Mouse (Mus musculus): ENCODE data around the gene 1600014C23Rik. TPM values are rescaled to one million over a fixed set of nuclear protein-coding genes. Genes with fewer than 3 reads are reported as not detected.

The 1600014C23Rik gene
- polyA plus RNA-seq, 1 experiment from 2014 or later, result not detected

GRCm38 (mm10) chr17:45749100-45749499, 15.5 kb upstream of the 1600014C23Rik start:
- Histone ChIP-seq H3K27me3 (no peaks in the 10 kb centered on the region), H3K36me3 (no peaks in the 10 kb centered on the region), H3K9me3 (no peaks in the 10 kb centered on the region), H3K4me2 (no peak overlapping the region), H3K9ac (no peak overlapping the region), H3K4me3 (no peak overlapping the region), H3K27ac (no peak overlapping the region), H3K4me1 (peaks cover 18% of the 10 kb centered on the region)
- WGBS, result 52% methylated on average over 6 of the region's 6 CpGs
- ATAC-seq (ENCODE audit: insufficient number of reproducible peaks, low FRiP score, low TSS enrichment, low read depth), result no peak

- no peak overlapping the region for H3K27ac ChIP-seq
- H3K4me3 ChIP-seq, result no peak overlapping the region
- H3K27me3 ChIP-seq, result no peaks in the 10 kb centered on the region
- ATAC-seq (ENCODE audit: insufficient number of reproducible peaks, low FRiP score, low TSS enrichment, low read depth), result no peak
- H3K4me1 ChIP-seq, result peaks cover 22% of the 10 kb centered on the region
- no peaks in the 10 kb centered on the region for H3K36me3 ChIP-seq
- no peak overlapping the region for H3K4me2 ChIP-seq
- WGBS, result 62% methylated on average over 16 of the region's 16 CpGs
- H3K9ac ChIP-seq, result no peak overlapping the region
- no peaks in the 10 kb centered on the region for H3K9me3 ChIP-seq
These were observed 14.5 kb upstream of the 1600014C23Rik start for GRCm38 (mm10) chr17:45747858-45748785.

DNA sequence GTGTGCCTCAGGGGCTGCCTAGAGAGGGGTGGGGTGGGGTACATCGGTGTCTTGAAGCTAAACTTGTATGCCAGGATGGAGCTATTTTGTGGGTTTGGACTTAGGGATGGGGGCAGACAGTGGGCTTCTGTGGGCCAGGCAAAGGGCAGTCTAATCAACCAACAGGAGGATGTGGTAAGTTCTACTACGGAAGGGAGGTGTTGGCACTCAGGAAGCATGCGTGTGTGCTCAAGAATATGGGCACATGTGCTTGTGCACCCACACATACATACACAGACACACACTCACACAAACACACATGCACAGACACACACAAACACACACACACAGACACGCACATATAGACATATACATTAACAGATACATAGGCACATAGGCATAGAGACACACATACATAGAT, 13.6 kb upstream of the 1600014C23Rik start:
- no peak overlapping the region for H3K27ac ChIP-seq
- H3K9me3 ChIP-seq, result no peaks in the 10 kb centered on the region
- H3K9ac ChIP-seq, result no peak overlapping the region
- peaks cover 22% of the 10 kb centered on the region for H3K4me1 ChIP-seq
- no peak overlapping the region for H3K4me2 ChIP-seq
- WGBS, result 82% methylated on average over 4 of the region's 4 CpGs
- no peaks in the 10 kb centered on the region for H3K27me3 ChIP-seq
- H3K36me3 ChIP-seq, result no peaks in the 10 kb centered on the region
- no peak for ATAC-seq (ENCODE audit: insufficient number of reproducible peaks, low FRiP score, low TSS enrichment, low read depth)
- no peak overlapping the region for H3K4me3 ChIP-seq

DNA sequence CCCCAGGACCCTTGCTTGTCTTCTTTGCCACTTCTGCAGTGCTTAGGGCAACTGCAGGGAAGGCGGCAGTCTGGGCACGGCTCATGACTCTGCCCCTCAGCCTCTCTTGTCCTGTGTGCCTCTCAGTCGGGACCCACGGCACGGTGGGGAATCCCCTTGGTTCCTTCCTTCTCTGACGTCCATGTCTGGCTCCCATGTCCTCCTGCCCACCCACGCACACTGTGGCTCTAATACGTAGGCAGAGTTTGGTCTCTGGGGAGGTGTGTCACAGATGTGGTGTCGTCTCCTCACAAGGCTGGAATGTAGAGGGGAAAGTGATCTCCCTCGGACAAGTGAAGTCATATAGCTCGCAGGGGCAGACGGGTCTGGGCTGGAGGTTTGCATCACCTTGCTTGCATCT, 13.1 kb upstream of the 1600014C23Rik start:
- Histone ChIP-seq H3K27ac (no peak overlapping the region), H3K4me3 (no peak overlapping the region), H3K9ac (no peak overlapping the region), H3K4me1 (peaks cover 22% of the 10 kb centered on the region), H3K4me2 (no peak overlapping the region), H3K27me3 (no peaks in the 10 kb centered on the region), H3K9me3 (no peaks in the 10 kb centered on the region), H3K36me3 (no peaks in the 10 kb centered on the region)
- no peak for ATAC-seq (ENCODE audit: insufficient number of reproducible peaks, low FRiP score, low TSS enrichment, low read depth)
- 47% methylated on average over 12 of the region's 12 CpGs for WGBS

DNA sequence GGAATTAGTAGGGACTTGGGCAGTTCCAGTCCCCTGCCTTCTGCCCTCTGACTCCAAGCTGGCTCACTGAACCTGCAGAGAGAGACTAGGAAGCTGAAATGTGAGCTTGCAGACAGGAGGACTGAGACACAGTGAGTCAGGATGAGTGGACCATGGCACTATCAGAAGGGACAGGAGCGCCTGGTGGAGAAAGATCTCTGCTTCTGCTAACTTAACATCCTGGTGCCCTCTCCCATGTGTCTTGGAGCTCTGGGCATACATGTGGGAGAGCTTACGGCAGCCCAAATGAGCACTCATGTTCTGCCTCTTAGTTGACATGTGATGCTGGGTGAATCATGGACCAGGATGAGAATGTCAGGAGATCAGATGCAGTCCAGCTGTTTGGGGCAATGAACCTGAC, 12.0 kb upstream of the 1600014C23Rik start:
- peaks cover 22% of the 10 kb centered on the region for H3K4me1 ChIP-seq
- no peak for ATAC-seq (ENCODE audit: insufficient number of reproducible peaks, low FRiP score, low TSS enrichment, low read depth)
- H3K36me3 ChIP-seq, result no peaks in the 10 kb centered on the region
- no peak overlapping the region for H3K9ac ChIP-seq
- H3K4me2 ChIP-seq, result no peak overlapping the region
- no peaks in the 10 kb centered on the region for H3K9me3 ChIP-seq
- H3K27me3 ChIP-seq, result no peaks in the 10 kb centered on the region
- H3K27ac ChIP-seq, result no peak overlapping the region
- 84% methylated on average over 2 of the region's 2 CpGs for WGBS
- H3K4me3 ChIP-seq, result no peak overlapping the region

GRCm38 (mm10) chr17:45742371-45743147, 8.9 kb upstream of the 1600014C23Rik start:
- H3K4me3 ChIP-seq, result no peak overlapping the region
- H3K27ac ChIP-seq, result no peak overlapping the region
- no peaks in the 10 kb centered on the region for H3K27me3 ChIP-seq
- 50% methylated on average over 13 of the region's 13 CpGs for WGBS
- H3K9ac ChIP-seq, result no peak overlapping the region
- H3K4me1 ChIP-seq, result peaks cover 9% of the 10 kb centered on the region; the same call in 1 of the 2 replicates
- H3K9me3 ChIP-seq, result no peaks in the 10 kb centered on the region
- H3K4me2 ChIP-seq, result no peak overlapping the region
- ATAC-seq (ENCODE audit: insufficient number of reproducible peaks, low FRiP score, low TSS enrichment, low read depth), result no peak
- H3K36me3 ChIP-seq, result no peaks in the 10 kb centered on the region

DNA sequence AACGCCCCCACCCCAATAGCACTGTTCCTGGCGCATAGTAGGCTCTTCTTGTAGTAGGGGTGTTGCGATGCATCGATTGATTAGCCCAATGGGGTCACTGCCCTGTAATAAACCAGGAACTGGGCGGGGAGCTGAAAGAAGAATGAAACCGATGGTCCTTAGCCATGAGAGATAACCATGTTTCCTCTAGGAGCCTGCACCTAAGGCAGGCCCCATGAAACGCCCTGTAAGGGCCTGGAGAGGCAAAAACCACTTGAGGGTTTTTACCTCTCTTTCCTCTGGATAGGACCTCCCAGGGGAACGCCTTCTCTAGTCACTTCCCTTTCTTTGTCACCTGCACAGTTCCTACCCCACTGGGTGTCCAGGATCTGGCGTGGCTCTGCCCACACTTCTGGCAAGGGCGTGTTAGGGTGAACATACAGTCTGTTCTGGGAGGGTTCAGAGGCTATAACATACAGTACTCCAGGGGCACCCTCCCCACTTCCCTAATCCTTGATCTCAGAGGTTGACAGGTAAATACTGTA, 3.5 kb upstream of the 1600014C23Rik start:
- peak overlapping the region; percentile 49 for H3K4me3 ChIP-seq
- H3K9me3 ChIP-seq, result no peaks in the 10 kb centered on the region
- WGBS, result 19% methylated on average over 10 of the region's 10 CpGs
- H3K4me1 ChIP-seq, result peaks cover 47% of the 10 kb centered on the region
- H3K36me3 ChIP-seq, result no peaks in the 10 kb centered on the region
- H3K27ac ChIP-seq, result peak overlapping the region; percentile 90
- H3K4me2 ChIP-seq, result peak overlapping the region; percentile 69
- peaks cover 12% of the 10 kb centered on the region; the same call in 1 of the 2 replicates for H3K27me3 ChIP-seq
- peak overlapping the region; percentile 54 for H3K9ac ChIP-seq
- ATAC-seq (ENCODE audit: insufficient number of reproducible peaks, low FRiP score, low TSS enrichment, low read depth), result peak; percentile 23; the same call in 1 of the 2 replicates

DNA sequence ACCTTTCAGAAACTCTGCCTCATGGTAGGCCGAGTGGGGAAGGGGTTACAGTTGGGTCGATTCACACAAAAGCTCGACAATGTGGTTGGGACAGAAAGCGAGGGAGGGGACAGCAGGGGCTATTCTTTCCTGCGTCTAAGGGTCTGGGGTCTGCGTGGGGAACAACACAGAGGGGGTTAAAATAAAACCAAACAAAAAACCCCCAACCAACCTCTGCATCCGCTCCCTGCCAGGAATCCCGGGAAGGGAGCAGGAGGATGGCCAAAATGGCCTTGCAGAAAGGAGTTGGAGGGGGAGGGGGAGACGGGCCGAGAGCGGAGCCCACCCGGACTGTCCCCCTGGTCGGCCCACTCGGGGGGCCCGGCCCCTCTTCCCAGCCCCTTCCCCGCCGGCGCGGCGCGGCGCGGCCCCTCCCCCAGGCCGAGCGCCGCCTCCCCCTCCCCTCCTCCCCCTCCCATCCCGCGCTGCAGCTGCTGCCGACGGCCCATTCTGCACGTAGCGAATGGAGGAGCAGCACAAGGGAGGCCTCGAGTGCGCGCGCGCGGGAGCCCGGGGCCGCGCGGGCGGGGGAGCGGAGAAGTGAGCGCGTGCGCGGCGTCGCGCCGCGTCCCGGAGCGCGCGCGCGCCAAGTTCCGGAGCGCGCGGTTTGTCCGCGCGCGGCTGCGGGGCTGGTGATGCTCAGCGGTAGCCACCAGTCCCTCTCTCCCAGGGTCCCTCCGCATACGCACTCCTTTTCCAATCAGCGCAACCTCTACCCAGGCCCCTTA, 2.9 kb upstream of the 1600014C23Rik start:
- WGBS, result under 1% methylated on average over 53 of the region's 72 CpGs
- H3K9me3 ChIP-seq, result no peaks in the 10 kb centered on the region
- H3K4me1 ChIP-seq, result peaks cover 47% of the 10 kb centered on the region
- H3K9ac ChIP-seq, result peak overlapping the region; percentile 55
- ATAC-seq (ENCODE audit: insufficient number of reproducible peaks, low FRiP score, low TSS enrichment, low read depth), result peak; percentile 54
- peaks cover 12% of the 10 kb centered on the region; the same call in 1 of the 2 replicates for H3K27me3 ChIP-seq
- H3K36me3 ChIP-seq, result no peaks in the 10 kb centered on the region
- H3K4me2 ChIP-seq, result peak overlapping the region; percentile 69
- H3K27ac ChIP-seq, result peak overlapping the region; percentile 90
- H3K4me3 ChIP-seq, result peak overlapping the region; percentile 49

GRCm38 (mm10) chr17:45735382-45736310, 2.0 kb upstream of the 1600014C23Rik start:
- Histone ChIP-seq H3K9ac (peak overlapping the region; percentile 55; the same call in 1 of the 2 replicates), H3K4me2 (peak overlapping the region; percentile 69), H3K27ac (peak overlapping the region; percentile 90), H3K36me3 (no peaks in the 10 kb centered on the region), H3K9me3 (no peaks in the 10 kb centered on the region), H3K4me1 (peaks cover 49% of the 10 kb centered on the region), H3K4me3 (peak overlapping the region; percentile 49), H3K27me3 (peaks cover 12% of the 10 kb centered on the region; the same call in 1 of the 2 replicates)
- 0 out of 2 replicates have a peak, but pooled peaks have one; percentile 7 for ATAC-seq (ENCODE audit: insufficient number of reproducible peaks, low FRiP score, low TSS enrichment, low read depth)
- 6% methylated on average over 10 of the region's 10 CpGs for WGBS

DNA sequence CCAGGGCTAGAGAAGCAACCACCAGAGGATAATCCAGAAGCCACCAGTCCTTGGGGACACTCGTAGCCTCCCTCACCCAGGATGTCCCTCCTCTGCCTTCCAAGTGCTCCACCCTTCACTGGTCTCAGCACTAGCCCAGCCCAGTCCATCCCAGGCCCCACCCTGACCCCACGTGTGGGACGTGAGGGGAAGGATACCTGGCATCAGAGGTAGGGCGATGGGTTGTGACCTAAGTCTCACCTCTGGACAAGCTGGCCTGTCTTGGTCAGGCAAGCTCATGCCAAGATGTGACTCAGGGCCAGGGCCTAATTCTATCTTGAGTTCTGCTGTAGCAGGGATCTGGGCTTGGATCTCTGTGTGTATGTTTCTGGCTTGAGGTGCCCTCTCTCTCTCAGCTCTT, 1.2 kb upstream of the 1600014C23Rik start:
- ATAC-seq (ENCODE audit: insufficient number of reproducible peaks, low FRiP score, low TSS enrichment, low read depth), result no peak
- peaks cover 12% of the 10 kb centered on the region; the same call in 1 of the 2 replicates for H3K27me3 ChIP-seq
- H3K4me1 ChIP-seq, result peaks cover 49% of the 10 kb centered on the region
- 86% methylated on average over 4 of the region's 4 CpGs for WGBS
- no peak overlapping the region for H3K4me2 ChIP-seq
- peak overlapping the region; percentile 43; the same call in 1 of the 2 replicates for H3K27ac ChIP-seq
- H3K9me3 ChIP-seq, result no peaks in the 10 kb centered on the region
- no peaks in the 10 kb centered on the region for H3K36me3 ChIP-seq
- H3K4me3 ChIP-seq, result no peak overlapping the region
- no peak overlapping the region for H3K9ac ChIP-seq

All from limb, embryonic 15.5 days (tissue).